ENCODE assay signal across 25 mouse cellular contexts in the genomic region with DNA sequence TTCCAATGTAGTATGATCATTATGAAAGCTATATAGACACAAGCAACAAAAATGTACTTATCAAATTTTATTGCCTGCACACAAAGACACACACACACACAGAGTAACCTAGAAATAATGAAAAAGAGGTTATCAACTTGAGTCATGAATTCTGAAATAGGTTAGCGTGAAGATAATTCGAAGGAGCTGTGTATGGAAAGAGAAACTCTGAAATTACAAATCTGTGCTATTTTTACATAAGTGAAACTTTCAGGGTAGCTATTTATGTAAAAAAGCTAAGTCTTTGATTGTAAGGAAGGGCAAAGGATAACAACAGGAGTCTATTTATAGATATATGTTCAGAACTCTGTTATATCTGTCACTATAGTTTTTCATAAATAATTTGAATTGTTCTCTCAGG.
"Had no signal": no experiment of that assay in that cellular context is flagged by ENCODE, and none has a peak within 500 bp of the region (broad histone marks: within the 10 kb centered on the region; RNA-seq: fewer than 3 reads in every experiment).

No protein-coding gene starts in this region.

- H3K27me3 ChIP-seq: embryonic facial prominence, embryonic 12.5 days; embryonic facial prominence, embryonic 13.5 days; embryonic facial prominence, embryonic 15.5 days; forebrain, embryonic 12.5 days; forebrain, embryonic 13.5 days; forebrain, embryonic 15.5 days had no signal

- H3K27ac ChIP-seq: embryonic facial prominence, embryonic 10.5 days; embryonic facial prominence, embryonic 12.5 days; embryonic facial prominence, embryonic 13.5 days; embryonic facial prominence, embryonic 15.5 days; forebrain, embryonic 10.5 days; forebrain, embryonic 12.5 days; forebrain, embryonic 13.5 days; forebrain, embryonic 15.5 days; gastrocnemius, adult 2 months; heart, adult 2 months; heart, embryonic 10.5 days had no signal

- H3K4me1 ChIP-seq: embryonic facial prominence, embryonic 10.5 days; embryonic facial prominence, embryonic 12.5 days; embryonic facial prominence, embryonic 13.5 days; embryonic facial prominence, embryonic 15.5 days; forebrain, embryonic 10.5 days; forebrain, embryonic 12.5 days; forebrain, embryonic 13.5 days; forebrain, embryonic 15.5 days; heart, embryonic 10.5 days had no signal

- H3K9me3 ChIP-seq: embryonic facial prominence, embryonic 10.5 days; embryonic facial prominence, embryonic 12.5 days; embryonic facial prominence, embryonic 13.5 days; embryonic facial prominence, embryonic 15.5 days; forebrain, embryonic 10.5 days; forebrain, embryonic 12.5 days; forebrain, embryonic 13.5 days; forebrain, embryonic 15.5 days; heart, embryonic 10.5 days had no signal

- H3K4me2 ChIP-seq: embryonic facial prominence, embryonic 12.5 days; embryonic facial prominence, embryonic 13.5 days; embryonic facial prominence, embryonic 15.5 days; forebrain, embryonic 12.5 days; forebrain, embryonic 13.5 days; forebrain, embryonic 15.5 days had no signal

- H3K36me3 ChIP-seq: embryonic facial prominence, embryonic 10.5 days; embryonic facial prominence, embryonic 12.5 days; embryonic facial prominence, embryonic 13.5 days; embryonic facial prominence, embryonic 15.5 days; forebrain, embryonic 10.5 days; forebrain, embryonic 12.5 days; forebrain, embryonic 15.5 days; heart, embryonic 10.5 days had no signal

- H3K4me3 ChIP-seq: embryonic facial prominence, embryonic 10.5 days; embryonic facial prominence, embryonic 12.5 days; embryonic facial prominence, embryonic 13.5 days; embryonic facial prominence, embryonic 15.5 days; erythroblast, embryonic 14.5 days; forebrain, embryonic 10.5 days; forebrain, embryonic 12.5 days; forebrain, embryonic 13.5 days; forebrain, embryonic 15.5 days; gastrocnemius, adult 2 months; heart, adult 2 months; heart, embryonic 10.5 days had no signal

- DNase-seq: cerebellum, adult 9-11 months; cerebellum, postnatal 10 days; cerebellum, postnatal 14 days; cerebellum, postnatal 25 days; cerebellum, postnatal 36 days; embryo, embryonic 11 days; forebrain, postnatal 0 days; gastrocnemius, adult 2 months; gastrocnemius, postnatal 10 days; gastrocnemius, postnatal 14 days; gastrocnemius, postnatal 25 days; gastrocnemius, postnatal 36 days; heart, adult 11 months; heart, adult 18-20 months; heart, adult 2 months had no signal

- H3K9ac ChIP-seq: embryonic facial prominence, embryonic 12.5 days; embryonic facial prominence, embryonic 13.5 days; embryonic facial prominence, embryonic 15.5 days; forebrain, embryonic 12.5 days; forebrain, embryonic 13.5 days; forebrain, embryonic 15.5 days; forebrain, postnatal 0 days had no signal
